Mouse (Mus musculus) cerebellum, postnatal 10 days (tissue): ENCODE results near the gene Ndufs2.
A peak's percentile ranks its signal among the peaks of the same experiment; 100 is the strongest.

Experiments
- DNase-seq, 2 experiments: peaks; one replicate each; pipeline ENCODE4 v3.0.0; 2021; ENCODE audit warnings: mixed read lengths in 2 of 2

Ndufs2 gene

GRCm38 (mm10) chr1:171278436-171278835 is 27.2 kb upstream of the Ndufs2 start:
- no peak for DNase-seq

- no peak for DNase-seq
These were observed 26.5 kb upstream of the Ndufs2 start for GRCm38 (mm10) chr1:171277736-171278135.

- DNase-seq: peak in 1 of 2 experiments; percentile 22
These were observed 25.0 kb upstream of the Ndufs2 start for GRCm38 (mm10) chr1:171276110-171276748.

GRCm38 (mm10) chr1:171275144-171275734 is 24.1 kb upstream of the Ndufs2 start:
- DNase-seq: no peak

GRCm38 (mm10) chr1:171274171-171274570 is 23.0 kb upstream of the Ndufs2 start:
- DNase-seq: no peak

- DNase-seq: no peak
These were observed 20.9 kb upstream of the Ndufs2 start for GRCm38 (mm10) chr1:171272086-171272485.

GRCm38 (mm10) chr1:171271622-171272021 is 20.4 kb upstream of the Ndufs2 start:
- DNase-seq: no peak

- peak in 1 of 2 experiments; percentile 24 for DNase-seq
These were observed 20.0 kb upstream of the Ndufs2 start for GRCm38 (mm10) chr1:171271196-171271595.

- DNase-seq: peak; percentile 68 to 71
These were observed 19.3 kb upstream of the Ndufs2 start for GRCm38 (mm10) chr1:171270573-171270900.

- DNase-seq: peak; percentile 99
These were observed 18.8 kb upstream of the Ndufs2 start, which contains the start of gene B4galt3 for GRCm38 (mm10) chr1:171269848-171270572. Gene B4galt3 (plus strand): TSS chr1:171270328.

- DNase-seq: no peak
These were observed 17.2 kb upstream of the Ndufs2 start for GRCm38 (mm10) chr1:171268341-171268740.

GRCm38 (mm10) chr1:171265971-171266744 is 15.0 kb upstream of the Ndufs2 start:
- DNase-seq: no peak

- DNase-seq: peak; percentile 28 to 52
These were observed 12.7 kb upstream of the Ndufs2 start for GRCm38 (mm10) chr1:171263666-171264461.

- DNase-seq: peak; percentile 84 to 89
These were observed 12.0 kb upstream of the Ndufs2 start for GRCm38 (mm10) chr1:171263185-171263611.

- peak; percentile 86 to 92 for DNase-seq
These were observed 11.5 kb upstream of the Ndufs2 start for GRCm38 (mm10) chr1:171262594-171263130.

- DNase-seq: no peak
These were observed 9.1 kb upstream of the Ndufs2 start for GRCm38 (mm10) chr1:171260316-171260715.

GRCm38 (mm10) chr1:171258921-171259320 is 7.7 kb upstream of the Ndufs2 start:
- DNase-seq: no peak

- no peak for DNase-seq
These were observed 6.6 kb upstream of the Ndufs2 start for GRCm38 (mm10) chr1:171257781-171258180.

- peak; percentile 83 to 87 for DNase-seq
These were observed 5.9 kb upstream of the Ndufs2 start for GRCm38 (mm10) chr1:171256937-171257548.

GRCm38 (mm10) chr1:171256095-171256818 is 5.1 kb upstream of the Ndufs2 start:
- DNase-seq: peak in 1 of 2 experiments; percentile 14

- peak; percentile 70 to 74 for DNase-seq
These were observed 1.2 kb upstream of the Ndufs2 start for GRCm38 (mm10) chr1:171252415-171252814.
